Mouse (Mus musculus): ENCODE results near the gene Slfn1. TPM values are rescaled to one million over a fixed set of nuclear protein-coding genes. Genes with fewer than 3 reads are reported as not detected.
"Not testable (repeated sequence)": the region's sequence is repeated elsewhere in the genome, so short reads cannot be mapped to it uniquely, and the experiment has no call there.

Slfn1 gene
- total RNA-seq (2022), result not detected

DNA sequence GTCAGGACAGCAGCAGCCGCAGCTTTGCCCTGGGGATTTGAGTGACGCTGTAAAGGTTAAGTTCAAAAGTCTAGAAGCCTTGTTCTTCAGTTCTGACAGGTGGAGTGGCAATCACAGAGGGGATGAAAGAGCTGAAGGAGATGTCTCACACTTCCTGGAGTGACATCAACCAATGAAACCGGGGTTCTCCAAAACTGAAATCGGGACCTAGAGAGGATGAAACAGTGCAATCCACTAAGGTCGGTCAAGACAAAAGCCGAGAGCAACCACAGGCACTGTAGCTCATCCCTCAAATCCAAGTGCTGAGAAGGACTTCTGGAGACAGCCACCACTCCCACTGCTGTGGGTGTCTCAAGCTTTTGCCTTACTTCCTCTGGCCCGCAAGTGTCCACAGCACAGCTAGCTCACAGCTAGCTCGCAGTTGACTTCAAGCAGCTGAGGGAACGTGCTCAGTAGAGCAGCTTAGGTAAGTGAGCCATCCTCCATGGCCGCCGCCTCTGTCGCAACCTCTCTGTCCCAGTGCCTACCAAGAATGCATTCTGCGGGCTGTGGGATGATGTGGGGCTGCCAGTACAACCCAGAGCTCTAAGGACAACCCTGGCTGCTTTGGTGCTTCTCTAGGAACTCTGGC is at the start of gene Slfn1:
Gene Slfn1, plus strand, starts transcription at position 253 of the 631 bp plus-strand sequence.
- no peak for DNase-seq (ENCODE audit: low spot score in 2 of 2)

DNA sequence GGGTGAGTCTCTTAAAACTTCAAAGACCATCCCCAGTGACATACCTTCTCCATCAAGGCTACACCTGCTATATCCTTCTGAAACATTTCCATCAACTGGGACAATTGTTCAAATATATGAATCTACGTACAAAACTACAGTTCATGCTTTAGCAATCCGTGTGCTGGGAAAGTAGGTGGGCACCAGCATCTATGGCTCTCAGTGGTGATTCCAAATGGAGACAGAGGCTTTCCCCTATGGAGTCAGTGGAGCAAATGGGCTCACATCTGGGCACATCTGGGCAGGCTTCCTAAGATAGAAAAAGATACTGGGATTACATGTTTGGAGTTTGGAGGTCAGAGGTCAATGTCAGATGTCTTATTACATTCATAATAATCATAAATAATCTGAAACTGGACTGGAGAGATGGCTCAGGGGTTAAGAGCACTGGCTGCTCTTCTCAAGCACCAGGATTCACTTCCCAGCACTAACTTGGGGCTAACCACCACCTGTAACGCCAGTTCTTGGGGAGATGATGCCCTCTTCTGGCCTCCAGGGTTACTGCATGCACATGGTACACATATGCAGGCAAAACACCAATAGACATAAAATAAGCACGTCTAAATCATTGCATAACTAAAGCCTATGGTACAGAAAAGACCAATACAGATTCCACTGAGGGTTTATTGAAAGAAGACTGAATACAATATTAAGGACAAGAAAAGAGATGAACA is 48.5 kb upstream of the Slfn1 start:
- no peak for DNase-seq (ENCODE audit: low spot score in 2 of 2)

DNA sequence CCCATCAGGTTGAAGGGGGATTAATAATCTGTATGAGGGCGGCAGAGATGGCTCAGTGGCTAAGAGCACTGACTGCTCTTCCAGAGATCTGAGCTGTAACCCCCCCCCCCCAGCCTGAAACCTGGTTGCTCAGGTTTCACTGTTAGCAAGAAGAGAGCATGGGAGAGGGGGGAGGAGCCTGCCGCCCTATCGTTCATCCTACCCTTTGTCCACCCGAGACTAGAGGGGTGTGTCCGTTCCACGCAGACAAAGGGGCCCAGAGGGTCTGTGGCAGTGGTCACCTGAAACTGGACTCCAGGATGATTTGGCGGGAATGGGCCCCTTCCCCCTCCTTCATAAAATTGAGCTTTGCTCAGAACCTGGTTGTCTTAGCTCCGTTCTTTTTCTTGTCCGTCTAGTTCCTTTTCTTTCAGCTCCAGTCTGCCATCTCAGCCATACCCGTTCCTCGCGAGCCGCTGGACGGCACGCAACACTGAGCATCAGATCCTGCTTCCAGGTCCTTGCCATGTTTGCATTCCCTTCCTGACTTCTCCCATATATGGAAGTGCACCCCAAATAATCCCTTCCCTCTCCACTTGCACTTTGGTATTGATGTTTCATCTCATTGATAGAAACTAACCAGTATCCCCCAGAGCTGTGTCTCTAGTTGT is 46.2 kb upstream of the Slfn1 start:
- DNase-seq (ENCODE audit: low spot score in 2 of 2), result no peak

DNA sequence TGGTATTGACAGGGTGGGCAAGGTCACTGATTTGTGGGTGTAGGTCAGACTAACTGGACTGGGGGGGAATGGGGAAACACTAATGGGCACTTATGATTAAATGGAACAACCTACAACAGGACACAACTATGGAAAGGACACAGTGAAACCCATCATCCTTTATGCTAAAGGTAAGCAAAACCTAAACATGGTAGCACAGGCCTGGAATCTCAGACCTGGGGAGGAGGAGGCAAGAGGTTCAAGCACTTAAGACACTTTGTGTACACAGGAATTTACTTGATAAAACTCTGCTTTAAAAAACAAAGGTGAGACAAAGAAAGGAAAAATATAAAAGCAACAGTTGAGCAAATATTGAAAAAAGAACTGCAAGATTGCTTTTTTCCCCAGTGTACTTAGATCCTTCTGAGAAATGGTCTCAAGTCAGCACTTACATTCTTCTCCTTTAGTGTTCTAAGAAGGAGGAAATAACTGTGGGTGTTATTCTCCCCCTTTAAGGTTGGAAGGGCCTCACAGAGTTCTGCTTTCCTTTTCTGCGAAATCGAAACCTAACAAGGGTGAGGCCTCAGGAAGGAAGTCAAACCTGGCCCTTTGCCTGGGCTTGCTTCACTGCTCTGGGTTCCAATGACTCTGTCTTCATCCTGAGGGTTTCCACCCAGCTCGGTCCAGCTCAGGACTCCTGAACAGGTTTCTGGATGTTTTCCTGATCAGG is 38.8 kb upstream of the Slfn1 start:
- no peak for DNase-seq (ENCODE audit: low spot score in 2 of 2)

DNA sequence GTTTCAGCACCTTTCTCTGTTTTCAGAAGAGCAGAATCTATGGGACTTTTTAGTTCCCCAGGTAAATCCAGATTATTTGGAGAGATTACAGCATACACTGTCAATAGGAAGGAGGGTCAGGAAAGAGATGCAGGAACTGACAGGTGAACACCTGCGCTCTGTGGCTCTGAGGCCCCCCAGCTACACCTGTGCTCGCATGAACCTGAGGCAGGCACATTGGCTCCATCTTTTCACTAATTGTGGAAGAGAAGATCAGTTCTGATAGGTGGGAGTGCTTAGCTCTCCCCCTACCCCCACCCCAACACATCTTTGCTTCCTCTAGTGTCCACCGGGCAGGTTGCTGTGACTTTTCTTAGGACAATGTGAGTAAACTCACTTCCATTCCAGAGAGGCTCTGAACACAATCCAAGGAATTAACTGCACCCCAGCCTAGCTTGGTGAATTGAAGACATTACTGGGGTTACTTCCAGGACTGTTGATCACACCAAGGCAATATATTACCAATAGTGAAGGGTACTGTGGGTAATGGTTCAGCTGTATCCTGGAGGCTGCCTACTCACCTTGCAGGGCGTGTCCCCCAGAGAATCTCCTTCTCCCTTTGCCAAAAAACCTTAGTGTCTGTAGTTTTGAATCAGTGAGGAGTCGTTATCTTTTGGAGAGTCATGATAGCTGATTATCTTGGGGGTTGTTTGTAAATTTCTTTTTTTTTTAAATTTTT is 38.1 kb upstream of the Slfn1 start:
- DNase-seq (ENCODE audit: low spot score in 2 of 2), result no peak

DNA sequence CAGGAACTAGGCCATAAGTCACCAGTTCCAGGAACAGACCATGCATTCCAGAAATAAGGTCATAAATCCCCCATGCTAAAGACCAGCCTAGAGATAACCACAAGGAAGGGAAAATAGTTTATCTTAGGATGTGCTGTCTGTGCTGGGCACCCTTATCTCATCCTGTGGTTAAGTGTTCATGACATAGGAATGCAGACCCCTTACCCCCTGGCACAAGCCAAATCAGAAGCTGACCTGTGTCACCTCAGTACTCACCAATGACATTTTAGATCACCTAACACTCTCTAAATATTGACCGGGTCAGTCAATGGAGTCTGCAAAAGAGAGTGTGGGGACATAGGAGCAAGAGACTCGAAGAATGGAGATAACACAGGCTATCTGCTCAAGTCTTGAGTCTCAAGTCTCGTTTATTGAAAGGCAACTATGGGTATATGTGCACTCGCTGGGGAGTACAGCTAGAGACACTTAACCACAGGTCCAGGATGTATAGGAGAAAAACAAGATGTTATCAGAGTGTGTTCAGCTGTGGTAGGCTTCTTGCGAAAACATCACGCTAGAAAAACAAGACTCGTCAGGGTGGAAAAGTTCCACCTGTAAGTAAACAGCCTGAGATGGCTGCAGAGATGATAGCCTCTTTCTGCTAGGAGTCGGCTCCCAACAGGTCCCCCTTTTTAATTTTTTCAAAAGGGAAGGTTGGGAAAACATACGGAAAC is 37.0 kb upstream of the Slfn1 start:
- no peak for DNase-seq (ENCODE audit: low spot score in 2 of 2)

DNA sequence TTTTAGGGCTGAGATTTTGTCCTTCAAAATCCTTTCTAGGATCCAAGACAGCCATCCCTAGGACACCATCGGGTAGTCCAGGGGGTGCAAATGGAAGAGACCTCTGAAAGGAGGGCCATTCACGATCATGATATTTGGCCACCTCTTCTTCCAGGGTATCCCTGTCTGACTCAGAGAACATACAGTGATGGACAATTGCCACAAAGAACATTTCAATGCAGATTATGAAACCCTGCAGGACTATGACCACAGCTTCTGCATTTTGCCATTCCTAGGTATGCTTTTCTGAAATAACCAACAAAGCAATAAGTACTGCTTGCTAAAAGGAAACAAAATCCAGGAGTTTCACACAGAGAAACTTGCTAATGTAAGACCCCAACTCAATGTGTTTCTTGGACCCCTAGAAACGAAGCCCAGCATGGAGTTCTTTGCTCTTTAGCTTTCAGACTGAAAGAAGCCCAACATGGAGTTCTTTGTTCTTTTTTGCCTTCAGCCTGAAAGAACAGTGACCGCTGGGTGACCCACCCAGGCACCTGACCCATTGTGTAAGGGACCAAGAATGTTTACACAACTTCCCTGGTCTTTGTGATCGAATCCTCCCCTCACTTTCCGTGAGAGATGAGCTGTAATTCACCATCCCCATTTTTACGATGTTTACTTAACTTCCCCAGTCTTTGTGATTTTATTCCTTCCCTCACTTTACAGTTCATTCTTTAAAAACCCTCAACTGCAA is 33.7 kb upstream of the Slfn1 start:
- DNase-seq (ENCODE audit: low spot score in 2 of 2), result no peak

DNA sequence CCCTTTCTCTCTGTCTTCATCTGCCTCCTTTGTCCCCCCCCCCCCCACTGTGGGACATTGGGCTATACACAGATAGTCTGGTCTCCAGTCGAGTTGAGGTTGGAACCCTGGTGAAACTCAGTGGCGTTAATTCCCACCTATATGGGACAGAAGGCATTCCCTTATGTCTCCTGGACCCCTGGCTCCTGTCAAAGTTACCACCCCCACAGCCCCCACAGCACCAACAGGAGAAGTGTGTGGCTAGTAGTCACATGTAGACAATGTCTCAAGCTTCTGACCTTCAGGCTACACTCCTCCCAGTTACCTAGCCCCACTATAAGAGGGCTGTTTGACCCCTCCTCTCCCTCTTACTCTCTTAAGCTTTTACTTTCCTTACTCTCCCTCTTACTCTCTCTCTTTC is 32.5 kb upstream of the Slfn1 start:
- DNase-seq (ENCODE audit: low spot score in 2 of 2), result no peak

DNA sequence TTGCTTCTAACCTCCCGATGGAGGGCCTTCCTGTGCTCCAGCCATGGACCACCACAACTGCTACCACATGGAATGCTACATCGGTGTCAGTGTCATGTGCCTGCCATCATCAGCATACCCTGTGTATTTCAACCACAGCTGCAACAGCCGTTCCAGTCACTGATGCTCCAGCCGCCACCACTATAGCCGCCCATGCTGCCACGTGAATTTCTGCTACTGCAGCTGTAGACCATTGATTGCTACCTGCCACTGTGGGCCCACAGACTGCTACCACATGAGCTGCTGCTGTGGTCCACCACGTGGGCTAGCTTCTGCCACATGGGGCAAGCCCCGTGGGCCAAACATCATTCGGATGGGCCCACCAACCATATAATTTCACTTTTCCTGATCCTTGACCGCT is 31.9 kb upstream of the Slfn1 start:
- DNase-seq (ENCODE audit: low spot score in 2 of 2), result no peak

DNA sequence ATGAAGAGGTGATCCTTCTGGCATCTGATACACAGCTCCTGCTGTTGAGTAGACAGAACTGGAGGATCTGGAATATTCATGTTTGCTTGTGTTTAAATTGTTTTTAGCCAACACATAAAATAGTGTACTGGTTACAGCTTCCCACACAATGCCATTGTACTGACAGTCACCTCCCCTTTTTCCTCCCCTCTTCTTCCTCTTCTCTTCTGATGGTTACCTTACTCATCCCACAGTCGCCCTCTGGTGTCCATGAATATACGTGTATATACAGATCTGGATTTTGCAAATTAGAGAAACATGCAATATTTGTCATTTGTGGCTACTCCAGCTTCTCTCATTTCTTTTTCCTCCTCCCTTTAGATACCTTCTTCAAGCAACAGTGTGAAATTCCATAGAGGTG is 1.5 kb upstream of the Slfn1 start:
- no peak for DNase-seq (ENCODE audit: low spot score in 2 of 2)

DNA sequence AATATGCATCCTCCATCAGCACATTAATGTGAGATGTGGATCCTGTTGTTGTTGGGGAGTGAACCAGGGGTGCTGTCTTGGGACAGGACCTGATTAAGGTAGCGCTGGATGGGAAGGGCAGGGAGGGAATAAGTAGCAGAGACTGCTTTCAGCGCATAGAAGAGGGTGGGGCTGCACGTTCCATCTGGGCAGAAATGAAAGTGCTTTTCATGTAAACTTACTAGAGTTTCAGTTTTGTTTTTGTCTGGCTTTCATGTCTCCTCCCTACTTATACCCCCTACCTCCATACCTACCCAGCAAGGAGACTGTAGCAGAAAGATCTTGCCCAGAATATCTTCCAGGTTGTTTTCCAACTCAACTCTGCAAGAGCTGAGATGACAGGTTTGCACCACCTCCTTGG is 1.4 kb downstream of the Slfn1 start:
- no peak for DNase-seq (ENCODE audit: low spot score in 2 of 2)

DNA sequence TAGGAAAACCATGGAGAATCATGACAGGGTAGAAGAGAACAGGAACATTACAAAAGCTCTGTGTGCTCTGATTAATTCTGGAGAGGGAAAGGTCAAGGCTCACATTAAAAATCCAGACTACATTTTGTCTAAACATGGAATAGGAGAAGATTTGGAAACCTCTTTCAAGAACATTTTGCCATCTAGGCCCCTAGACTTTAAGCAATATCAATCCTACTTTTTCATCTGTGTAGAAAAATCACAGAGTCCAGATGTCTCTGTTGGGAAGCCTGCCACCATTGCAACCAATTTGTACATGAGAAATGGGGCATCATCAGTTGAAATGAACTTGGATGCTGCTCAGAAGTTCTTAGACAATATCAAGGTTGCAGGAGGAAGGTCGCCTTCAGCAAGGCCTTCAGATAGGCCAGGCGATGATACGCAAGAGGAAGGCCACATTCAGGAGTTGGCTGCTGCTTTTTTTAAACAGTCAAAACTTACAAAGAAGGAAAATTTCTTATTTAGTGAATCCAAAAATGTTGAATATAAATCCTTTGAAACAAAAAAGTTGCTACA is 4.6 kb downstream of the Slfn1 start:
- no peak for DNase-seq (ENCODE audit: low spot score in 2 of 2)

DNA sequence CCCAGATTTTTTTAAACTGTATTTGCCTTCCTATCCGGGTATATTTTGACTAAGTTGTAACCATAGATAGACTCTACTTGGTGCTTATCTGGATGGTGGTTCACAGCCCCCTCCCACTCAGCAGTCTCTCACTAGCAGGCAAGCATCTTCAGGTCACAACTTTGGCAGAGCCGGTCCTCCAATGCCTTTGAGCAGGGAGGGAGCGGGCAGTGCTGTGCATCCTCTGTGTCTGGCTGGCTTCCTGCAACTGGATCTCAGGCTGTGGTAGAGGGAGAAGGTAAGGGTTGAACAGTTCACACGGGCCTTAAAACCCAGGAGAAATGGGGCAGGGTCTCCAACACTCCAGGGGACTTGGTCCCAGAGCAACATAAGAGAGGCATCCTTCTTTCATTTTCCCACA is 6.5 kb downstream of the Slfn1 start:
- no peak for DNase-seq (ENCODE audit: low spot score in 2 of 2)

DNA sequence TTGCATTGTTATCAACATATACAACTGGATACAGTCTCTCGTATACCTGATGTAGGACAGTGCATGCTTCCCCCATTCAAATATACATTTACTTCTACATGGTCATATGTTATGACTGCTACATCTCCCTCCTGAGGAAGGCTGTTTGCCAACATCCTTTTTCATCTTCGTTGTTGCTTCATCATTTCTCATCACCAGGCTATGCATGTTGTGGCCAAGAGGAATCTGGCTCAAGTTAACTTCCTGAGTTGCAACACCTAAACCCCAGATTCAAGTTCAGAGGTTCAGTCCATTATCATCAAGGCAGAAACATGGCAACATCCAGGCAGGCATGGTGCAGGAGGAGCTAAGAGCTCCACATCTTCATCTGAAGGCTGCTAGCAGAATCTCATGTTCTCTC is 8.3 kb downstream of the Slfn1 start:
- no peak for DNase-seq (ENCODE audit: low spot score in 2 of 2)

DNA sequence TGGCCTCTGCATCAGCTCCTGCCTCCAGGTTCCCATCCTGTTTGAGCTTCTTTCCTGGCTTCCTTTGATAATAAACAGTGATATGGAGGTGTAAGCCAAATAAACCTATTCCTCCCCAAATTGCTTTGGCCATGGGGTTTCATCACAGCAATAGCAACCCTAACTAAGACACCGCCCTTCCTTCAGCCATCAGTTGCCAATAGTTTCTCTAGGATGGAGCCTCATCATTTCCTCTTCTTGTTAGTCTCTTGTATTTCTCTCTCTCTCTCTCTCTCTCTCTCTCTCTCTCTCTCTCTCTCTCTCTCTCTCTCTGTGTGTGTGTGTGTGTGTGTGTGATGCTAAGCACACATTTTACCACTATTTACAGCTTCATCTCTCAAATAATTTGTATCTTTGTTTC is 9.0 kb downstream of the Slfn1 start:
- not testable (repeated sequence) for DNase-seq (ENCODE audit: low spot score in 2 of 2)

DNA sequence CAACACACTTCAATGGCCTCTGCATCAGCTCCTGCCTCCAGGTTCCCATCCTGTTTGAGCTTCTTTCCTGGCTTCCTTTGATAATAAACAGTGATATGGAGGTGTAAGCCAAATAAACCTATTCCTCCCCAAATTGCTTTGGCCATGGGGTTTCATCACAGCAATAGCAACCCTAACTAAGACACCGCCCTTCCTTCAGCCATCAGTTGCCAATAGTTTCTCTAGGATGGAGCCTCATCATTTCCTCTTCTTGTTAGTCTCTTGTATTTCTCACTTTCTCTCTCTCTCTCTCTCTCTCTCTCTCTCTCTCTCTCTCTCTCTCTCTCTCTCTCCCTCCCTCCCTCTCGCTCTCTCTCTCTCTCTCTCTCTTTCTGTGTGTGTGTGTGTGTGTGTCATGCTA is 20.6 kb downstream of the Slfn1 start:
- not testable (repeated sequence) for DNase-seq (ENCODE audit: low spot score in 2 of 2)

DNA sequence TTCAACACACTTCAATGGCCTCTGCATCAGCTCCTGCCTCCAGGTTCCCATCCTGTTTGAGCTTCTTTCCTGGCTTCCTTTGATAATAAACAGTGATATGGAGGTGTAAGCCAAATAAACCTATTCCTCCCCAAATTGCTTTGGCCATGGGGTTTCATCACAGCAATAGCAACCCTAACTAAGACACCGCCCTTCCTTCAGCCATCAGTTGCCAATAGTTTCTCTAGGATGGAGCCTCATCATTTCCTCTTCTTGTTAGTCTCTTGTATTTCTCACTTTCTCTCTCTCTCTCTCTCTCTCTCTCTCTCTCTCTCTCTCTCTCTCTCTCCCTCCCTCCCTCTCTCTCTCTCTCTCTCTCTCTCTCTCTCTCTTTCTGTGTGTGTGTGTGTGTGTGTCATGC is 32.3 kb downstream of the Slfn1 start:
- DNase-seq (ENCODE audit: low spot score in 2 of 2), result not testable (repeated sequence)

All from left cerebral cortex, adult 8-10 months (tissue).